Mouse (Mus musculus) kidney, postnatal 0 days (tissue): ENCODE data around the gene Pld6. TPM values are rescaled to one million over a fixed set of nuclear protein-coding genes. Genes with fewer than 3 reads are reported as not detected.

Experiments
- ATAC-seq: fragments of 200-750 bp; cut with Nextera tagmentation; replicated peaks from 2 replicates; pipeline ENCODE4 v1.8.0; 2017; ENCODE audit warnings: low read depth, moderate number of reproducible peaks, moderate TSS enrichment, moderate library complexity; ENCODE audit not compliant: low FRiP score
- DNase-seq: peaks from one replicate; pipeline ENCODE4 v3.0.0-alpha.2; 2016; ENCODE audit warnings: low spot score
- H3K27ac ChIP-seq: fragments of 300-500 bp; sonication (generic); 2 replicates; pipeline ENCODE4 v1.5.1; 2014; ENCODE audit warnings: mild to moderate bottlenecking
- H3K27me3 ChIP-seq: fragments of 300-500 bp; sonication (generic); 2 replicates; pipeline ENCODE4 v1.6.1; 2014; ENCODE audit warnings: low read length, mixed read lengths; ENCODE audit not compliant: insufficient read depth
- H3K36me3 ChIP-seq: fragments of 300-500 bp; sonication (generic); 2 replicates; pipeline ENCODE4 v1.6.1; 2014; ENCODE audit warnings: low read length, mixed read lengths; ENCODE audit not compliant: insufficient read depth
- H3K4me1 ChIP-seq: fragments of 300-500 bp; sonication (generic); replicated peaks from 2 replicates; pipeline ENCODE4 v1.6.1; 2014; ENCODE audit warnings: antibody characterized with exemption, low read length, mixed read lengths; ENCODE audit not compliant: insufficient read depth
- H3K4me2 ChIP-seq: fragments of 300-500 bp; sonication (generic); 2 replicates; pipeline ENCODE4 v1.6.1; 2014; ENCODE audit warnings: mild to moderate bottlenecking, low read length, moderate library complexity, mixed read lengths
- H3K4me3 ChIP-seq: fragments of 300-500 bp; sonication (generic); replicated peaks from 2 replicates; pipeline ENCODE4 v1.5.1; 2014; ENCODE audit warnings: low read depth, low read length
- H3K9ac ChIP-seq: fragments of 300-500 bp; sonication (generic); 2 replicates; pipeline ENCODE4 v1.6.1; 2014; ENCODE audit warnings: low read depth, low read length
- H3K9me3 ChIP-seq: fragments of 300-500 bp; sonication (generic); replicated peaks from 2 replicates; pipeline ENCODE4 v1.6.1; 2016; ENCODE audit warnings: low read length, inconsistent platforms, mixed read lengths
- CTCF ChIP-seq: IDR thresholded peaks from 2 replicates; pipeline ENCODE4 v1.5.1; 2016; ENCODE audit warnings: antibody characterized with exemption, low read depth, mild to moderate bottlenecking, moderate library complexity
- WGBS: fragments of 180-500 bp; shearing (Covaris S2); extraction: QIAGEN DNeasy Blood & Tissue Kit; methylation state at CpG from one replicate; pipeline ENCODE4 v1.1.7; 2014; 5-methylcytosine and 5-hydroxymethylcytosine counted together
- polyA plus RNA-seq: library from polyadenylated mRNA; unstranded; fragments of >200 nt; fragmentation: Nextera tagmentation; extraction: Ambion mirVana; gene quantifications from 2 replicates; pipeline ENCODE4 v1.2.1, GENCODE M21; 2015

Pld6 gene
- polyA plus RNA-seq, 1 experiment from 2014 or later, result 2.9 TPM

DNA sequence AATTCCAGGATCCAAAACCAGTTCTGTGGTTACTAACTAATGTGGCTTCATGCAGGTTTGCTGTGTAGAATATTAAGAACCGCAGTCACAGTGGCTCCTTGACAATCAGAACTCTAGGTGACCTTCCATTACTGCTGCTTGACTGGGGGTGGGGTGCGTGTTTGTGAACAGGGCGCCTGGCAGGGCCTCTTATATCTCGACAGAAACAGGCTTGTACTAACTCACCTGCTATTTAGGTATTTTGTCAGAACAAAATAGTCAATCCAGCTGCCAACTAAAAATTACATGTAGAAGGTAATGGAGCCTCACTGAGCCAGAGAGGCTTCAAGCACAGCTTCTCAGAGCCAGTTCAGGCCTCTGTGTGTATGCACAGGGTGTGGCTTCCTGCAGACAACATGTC lies 7.2 kb downstream of the Pld6 start:
- 89% methylated on average over 4 of the region's 4 CpGs for WGBS
- Histone ChIP-seq H3K4me3 (no peak overlapping the region), H3K9ac (no peak overlapping the region), H3K27ac (no peak overlapping the region), H3K36me3 (peaks cover 19% of the 10 kb centered on the region), H3K4me2 (no peak overlapping the region), H3K9me3 (no peaks in the 10 kb centered on the region), H3K4me1 (no peaks in the 10 kb centered on the region), H3K27me3 (no peaks in the 10 kb centered on the region)
- TF ChIP-seq CTCF, result no peak
- no peak for ATAC-seq
- DNase-seq, result no peak

DNA sequence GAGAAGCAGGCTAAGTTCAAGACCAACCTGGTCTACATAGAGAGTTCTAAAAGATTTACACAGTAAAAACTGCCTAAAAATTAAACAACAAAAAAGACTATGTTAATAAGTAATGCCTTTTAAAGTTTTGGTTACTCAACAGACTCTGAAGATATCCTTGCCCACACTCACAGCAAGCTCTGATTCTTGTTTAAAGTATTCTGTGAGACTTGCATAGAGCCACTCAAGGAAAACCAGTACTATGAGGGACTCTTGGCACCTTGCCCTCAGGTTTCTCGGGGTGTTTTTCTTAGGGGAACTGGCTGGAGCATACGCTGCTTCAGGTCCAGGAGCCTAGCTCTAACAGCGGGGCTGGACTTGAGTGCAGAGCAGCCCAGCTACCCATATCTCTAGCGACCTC lies 8.0 kb downstream of the Pld6 start:
- no peak overlapping the region for H3K27ac ChIP-seq
- TF ChIP-seq CTCF, result no peak
- ATAC-seq (no peak), DNase-seq (no peak)
- no peaks in the 10 kb centered on the region for H3K9me3 ChIP-seq
- 78% methylated on average over 4 of the region's 4 CpGs for WGBS
- no peaks in the 10 kb centered on the region for H3K4me1 ChIP-seq
- H3K36me3 ChIP-seq, result peaks cover 23% of the 10 kb centered on the region
- no peak overlapping the region for H3K9ac ChIP-seq
- H3K27me3 ChIP-seq, result no peaks in the 10 kb centered on the region
- no peak overlapping the region for H3K4me2 ChIP-seq
- H3K4me3 ChIP-seq, result no peak overlapping the region

DNA sequence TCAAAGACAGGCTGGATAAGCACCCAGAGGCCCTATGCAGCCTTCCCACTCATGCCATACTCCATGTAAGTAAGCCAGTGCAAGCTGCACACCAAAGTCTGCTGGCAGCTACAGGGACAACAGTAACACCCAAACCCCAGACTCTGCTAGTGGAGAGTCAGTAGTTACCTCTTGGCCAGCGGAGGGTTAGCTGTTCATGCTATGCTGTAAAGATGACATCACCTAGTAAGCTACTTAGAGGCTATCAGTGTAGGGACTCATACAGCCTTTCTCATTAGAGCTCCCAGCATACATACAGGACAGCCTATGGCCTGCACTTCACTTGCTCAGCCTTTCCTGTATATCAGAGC lies 8.6 kb downstream of the Pld6 start:
- H3K9ac ChIP-seq, result no peak overlapping the region
- WGBS, result 88% methylated on average over 1 of the region's 1 CpGs
- no peak for TF ChIP-seq CTCF
- no peak overlapping the region for H3K27ac ChIP-seq
- no peak overlapping the region for H3K4me3 ChIP-seq
- ATAC-seq, result 0 out of 2 replicates have a peak, but pooled peaks have one; percentile 9
- H3K4me2 ChIP-seq, result no peak overlapping the region
- no peaks in the 10 kb centered on the region for H3K27me3 ChIP-seq
- DNase-seq, result no peak
- no peaks in the 10 kb centered on the region for H3K9me3 ChIP-seq
- peaks cover 28% of the 10 kb centered on the region for H3K36me3 ChIP-seq
- H3K4me1 ChIP-seq, result no peaks in the 10 kb centered on the region

DNA sequence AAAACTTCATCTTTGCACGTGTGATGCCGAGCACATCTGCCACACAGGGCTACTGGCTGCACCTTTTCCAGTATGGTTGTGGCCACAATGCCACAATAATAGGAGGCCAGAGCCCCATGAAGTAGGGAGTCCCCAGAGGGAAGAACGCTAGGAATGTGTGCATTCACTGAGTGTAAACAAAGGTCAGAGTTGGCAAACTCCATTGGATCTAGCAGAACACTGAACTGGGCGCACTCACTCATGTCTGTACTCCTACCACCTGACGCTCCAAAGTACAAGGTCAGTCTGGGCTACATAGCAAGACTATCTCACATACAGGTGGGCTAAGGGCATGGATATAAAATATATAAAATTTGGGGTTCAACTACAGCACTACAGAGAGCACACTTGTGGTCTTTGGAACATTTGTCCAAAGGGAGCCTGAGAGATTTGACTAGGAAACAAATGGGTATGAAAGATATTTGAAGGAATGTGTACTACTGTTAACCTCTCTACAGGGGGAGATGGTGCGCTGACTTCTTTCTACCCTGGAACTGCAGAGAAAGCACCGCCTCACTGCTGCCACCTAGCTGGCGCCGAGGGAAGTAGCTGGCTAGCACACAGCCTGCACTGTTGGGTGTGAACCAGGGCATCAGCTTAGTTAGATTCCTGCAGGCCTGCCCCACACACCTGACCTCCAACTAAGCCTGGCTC lies 9.1 kb downstream of the Pld6 start:
- ATAC-seq (peak; percentile 74), DNase-seq (peak; percentile 84)
- H3K4me3 ChIP-seq, result no peak overlapping the region
- H3K4me2 ChIP-seq, result no peak overlapping the region
- peak; percentile 98 for TF ChIP-seq CTCF
- H3K4me1 ChIP-seq, result no peaks in the 10 kb centered on the region
- no peaks in the 10 kb centered on the region for H3K9me3 ChIP-seq
- no peak overlapping the region for H3K27ac ChIP-seq
- H3K36me3 ChIP-seq, result peaks cover 34% of the 10 kb centered on the region
- no peaks in the 10 kb centered on the region for H3K27me3 ChIP-seq
- WGBS, result 53% methylated on average over 9 of the region's 9 CpGs
- H3K9ac ChIP-seq, result no peak overlapping the region

DNA sequence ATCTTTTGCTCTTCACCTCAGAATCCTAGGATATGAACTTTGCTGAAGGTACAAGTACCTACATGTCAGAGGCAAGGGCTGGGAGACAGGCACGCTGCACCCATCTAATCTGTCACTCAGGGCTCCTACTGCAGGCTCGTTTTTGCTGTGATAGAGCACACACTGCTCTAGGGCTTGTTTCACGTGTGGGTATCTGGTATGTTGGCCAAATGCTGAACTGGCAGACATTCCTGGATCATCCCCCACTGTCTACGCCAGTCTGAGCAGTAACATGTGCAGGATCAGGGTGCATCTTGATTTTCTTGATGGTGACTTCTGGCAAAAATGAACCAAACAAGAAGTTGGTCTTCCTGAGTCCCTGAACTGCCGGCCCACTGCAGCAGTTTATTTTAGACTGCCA lies 10.2 kb downstream of the Pld6 start:
- H3K27ac ChIP-seq, result no peak overlapping the region
- no peak for DNase-seq
- no peaks in the 10 kb centered on the region for H3K4me1 ChIP-seq
- H3K9ac ChIP-seq, result no peak overlapping the region
- no peaks in the 10 kb centered on the region for H3K27me3 ChIP-seq
- H3K9me3 ChIP-seq, result no peaks in the 10 kb centered on the region
- peaks cover 41% of the 10 kb centered on the region for H3K36me3 ChIP-seq
- 84% methylated on average over 5 of the region's 5 CpGs for WGBS
- ATAC-seq, result no peak
- H3K4me2 ChIP-seq, result no peak overlapping the region
- H3K4me3 ChIP-seq, result no peak overlapping the region
- TF ChIP-seq CTCF, result no peak

DNA sequence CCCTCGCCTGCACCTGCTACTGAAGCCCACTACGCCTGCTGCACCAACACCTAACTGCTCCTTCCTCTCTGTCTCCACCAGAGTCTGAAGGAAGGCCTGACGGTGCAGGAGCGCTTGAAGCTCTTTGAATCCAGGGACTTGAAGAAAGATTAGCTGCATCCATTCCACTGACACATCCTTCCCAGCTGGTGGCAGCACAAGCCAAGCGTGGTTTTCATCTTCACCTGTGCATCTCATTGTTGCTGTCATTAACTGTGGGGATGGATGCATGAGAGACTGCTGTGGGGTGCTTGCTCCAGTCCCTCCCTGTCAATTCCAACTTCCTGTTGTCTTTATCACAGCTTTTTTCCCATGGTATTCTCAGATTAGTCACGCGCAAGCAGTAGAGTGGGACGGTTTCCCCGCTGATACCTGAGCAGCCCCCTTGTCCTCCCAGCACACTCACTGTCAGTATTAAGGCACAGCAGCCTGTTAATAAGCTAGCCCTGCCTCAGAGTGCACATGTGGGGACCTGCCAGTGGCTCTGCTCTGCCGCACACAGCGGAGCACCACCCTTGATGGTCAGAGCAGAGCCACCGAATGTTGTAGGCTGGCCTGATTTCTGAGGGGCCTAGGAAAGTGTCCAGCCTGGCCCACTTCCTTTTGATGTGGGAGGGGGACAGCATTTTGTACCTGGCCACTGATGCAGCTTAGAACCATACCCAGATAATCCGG lies 11.9 kb downstream of the Pld6 start:
- Histone ChIP-seq H3K9ac (no peak overlapping the region), H3K9me3 (no peaks in the 10 kb centered on the region), H3K4me3 (no peak overlapping the region), H3K4me1 (no peaks in the 10 kb centered on the region), H3K27me3 (no peaks in the 10 kb centered on the region), H3K27ac (no peak overlapping the region), H3K36me3 (peaks cover 58% of the 10 kb centered on the region), H3K4me2 (no peak overlapping the region)
- peak; percentile 55; the same call in 1 of the 2 replicates for ATAC-seq
- peak; percentile 16 for DNase-seq
- 72% methylated on average over 13 of the region's 13 CpGs for WGBS
- TF ChIP-seq CTCF, result peak; percentile 48
